Mouse (Mus musculus) cerebellum, adult 2 months (tissue): ENCODE measurements around the gene Itgb6.

Source experiments
- CTCF ChIP-seq: fragments of 200-500 bp; IDR thresholded peaks from 2 replicates; pipeline ENCODE4 v1.5.1; 2011; ENCODE audit warnings: low read depth, mild to moderate bottlenecking, control low read depth, low read length, moderate library complexity, borderline replicate concordance; ENCODE audit not compliant: insufficient read depth
- POLR2A ChIP-seq: fragments of 200-500 bp; IDR thresholded peaks from 2 replicates; pipeline ENCODE4 v1.6.1; 2011; ENCODE audit warnings: low read length, control low read depth, borderline replicate concordance; ENCODE audit not compliant: insufficient read depth

- TF ChIP-seq CTCF = no peak
- no peak for TF ChIP-seq POLR2A
Observed at GRCm38 (mm10) chr2:60654828-60655227, 67.6 kb downstream of the Itgb6 start.
